Mouse (Mus musculus): ENCODE data around the gene Dact3. TPM values are rescaled to one million over a fixed set of nuclear protein-coding genes. Genes with fewer than 3 reads are reported as not detected.
A peak's percentile ranks its signal among the peaks of the same experiment; 100 is the strongest.

Gene Dact3
- polyA plus RNA-seq (2015; fragmentation: Nextera tagmentation; extraction: Ambion mirVana), result 4.0 TPM in 2 replicates

DNA sequence AGATGAGACGGTGACA lies at the start of gene Dact3:
TSS of gene Dact3 (plus strand) at position 8 of the 16 bp plus-strand sequence.
- WGBS, result 0% methylated on average over 1 of the region's 1 CpGs
- H3K9ac ChIP-seq, result peak within 1 kb of the TSS; percentile 84
- H3K9me3 ChIP-seq, result no peaks in the 10 kb centered on the region
- H3K4me1 ChIP-seq, result peaks cover 22% of the 10 kb centered on the region
- H3K4me3 ChIP-seq, result peak within 1 kb of the TSS; percentile 84
- peak within 1 kb of the TSS; percentile 77 for H3K4me2 ChIP-seq
- peaks cover 33% of the 10 kb centered on the region for H3K36me3 ChIP-seq
- H3K27ac ChIP-seq, result peak within 1 kb of the TSS; percentile 93
- ATAC-seq (ENCODE audit: insufficient number of reproducible peaks, low FRiP score, low TSS enrichment, low read depth), result no peak
- no peaks in the 10 kb centered on the region for H3K27me3 ChIP-seq

DNA sequence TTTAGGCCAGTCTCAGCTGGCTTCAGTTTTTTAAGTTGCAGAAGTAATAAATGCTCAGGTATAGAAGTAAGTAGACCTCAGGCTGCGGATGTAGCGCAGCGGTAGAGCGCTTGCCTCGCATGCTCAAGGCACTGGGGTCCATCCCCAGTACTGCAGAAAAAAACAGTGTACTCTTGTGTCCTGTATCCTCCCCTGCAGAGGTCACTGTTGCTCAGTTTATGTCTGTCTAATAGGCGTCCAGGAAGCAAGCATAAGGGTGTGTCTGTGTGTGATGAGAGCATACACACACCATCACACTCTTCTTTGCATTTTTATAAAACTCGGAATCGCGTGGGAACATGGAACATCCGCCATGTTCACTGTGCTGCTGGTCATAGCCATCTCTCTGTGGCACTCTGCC lies 49.3 kb upstream of the Dact3 start:
- no peak for ATAC-seq (ENCODE audit: insufficient number of reproducible peaks, low FRiP score, low TSS enrichment, low read depth)
- Histone ChIP-seq H3K27ac (no peak overlapping the region), H3K4me2 (no peak overlapping the region), H3K36me3 (peaks cover 82% of the 10 kb centered on the region), H3K4me3 (no peak overlapping the region), H3K27me3 (no peaks in the 10 kb centered on the region), H3K9ac (no peak overlapping the region), H3K9me3 (no peaks in the 10 kb centered on the region), H3K4me1 (peaks cover 14% of the 10 kb centered on the region; the same call in 1 of the 2 replicates)
- 80% methylated on average over 10 of the region's 10 CpGs for WGBS

DNA sequence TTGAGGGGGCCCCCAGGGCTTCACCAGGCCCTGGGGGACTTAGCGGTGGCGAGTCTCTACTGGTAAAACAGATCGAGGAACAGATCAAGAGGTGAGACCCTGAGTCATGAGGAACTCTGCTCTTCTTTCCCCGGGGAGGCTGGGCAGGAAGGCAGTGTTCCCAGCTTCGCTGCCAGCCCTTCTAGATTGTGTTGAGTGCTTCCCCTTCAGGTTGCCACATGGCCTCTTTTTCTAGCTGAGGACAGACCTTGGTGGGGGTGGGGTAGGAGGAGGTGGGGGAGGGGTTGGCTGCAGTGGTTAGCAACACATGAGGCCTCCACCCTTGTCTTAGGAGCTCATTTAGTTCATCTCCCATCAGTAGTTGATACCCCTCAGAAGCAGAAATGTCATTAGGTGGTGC lies 48.5 kb upstream of the Dact3 start:
- Histone ChIP-seq H3K4me3 (no peak overlapping the region), H3K27ac (no peak overlapping the region), H3K27me3 (no peaks in the 10 kb centered on the region), H3K9me3 (no peaks in the 10 kb centered on the region), H3K9ac (no peak overlapping the region), H3K4me1 (peaks cover 7% of the 10 kb centered on the region; the same call in 1 of the 2 replicates), H3K4me2 (no peak overlapping the region), H3K36me3 (peaks cover 90% of the 10 kb centered on the region)
- 73% methylated on average over 5 of the region's 5 CpGs for WGBS
- no peak for ATAC-seq (ENCODE audit: insufficient number of reproducible peaks, low FRiP score, low TSS enrichment, low read depth)

DNA sequence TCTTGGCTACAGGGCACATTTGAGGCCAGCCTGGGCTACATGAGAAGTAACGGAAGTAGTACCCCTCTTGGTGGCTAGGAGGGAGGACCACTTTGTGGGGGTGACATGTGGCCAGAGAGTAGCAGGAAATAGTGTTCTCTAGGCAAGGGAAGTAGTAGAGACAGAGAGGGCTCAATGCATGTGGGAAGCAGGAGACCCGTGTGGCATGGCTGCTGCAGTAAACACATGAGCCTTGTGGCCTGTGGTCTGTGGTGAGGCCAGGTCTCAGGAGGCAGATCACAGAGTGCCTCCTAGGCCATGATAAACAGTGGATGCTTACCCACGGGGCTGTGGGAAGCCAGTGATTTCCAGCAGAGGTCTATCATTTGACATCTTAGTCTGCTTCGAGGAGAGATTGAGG lies 47.8 kb upstream of the Dact3 start:
- Histone ChIP-seq H3K4me1 (0 out of 2 replicates have a peak, but pooled peaks cover 2% of the 10 kb centered on the region), H3K4me3 (no peak overlapping the region), H3K9me3 (no peaks in the 10 kb centered on the region), H3K27me3 (no peaks in the 10 kb centered on the region), H3K36me3 (peaks cover 97% of the 10 kb centered on the region), H3K9ac (no peak overlapping the region), H3K4me2 (no peak overlapping the region), H3K27ac (no peak overlapping the region)
- WGBS, result 72% methylated on average over 4 of the region's 4 CpGs
- no peak for ATAC-seq (ENCODE audit: insufficient number of reproducible peaks, low FRiP score, low TSS enrichment, low read depth)

DNA sequence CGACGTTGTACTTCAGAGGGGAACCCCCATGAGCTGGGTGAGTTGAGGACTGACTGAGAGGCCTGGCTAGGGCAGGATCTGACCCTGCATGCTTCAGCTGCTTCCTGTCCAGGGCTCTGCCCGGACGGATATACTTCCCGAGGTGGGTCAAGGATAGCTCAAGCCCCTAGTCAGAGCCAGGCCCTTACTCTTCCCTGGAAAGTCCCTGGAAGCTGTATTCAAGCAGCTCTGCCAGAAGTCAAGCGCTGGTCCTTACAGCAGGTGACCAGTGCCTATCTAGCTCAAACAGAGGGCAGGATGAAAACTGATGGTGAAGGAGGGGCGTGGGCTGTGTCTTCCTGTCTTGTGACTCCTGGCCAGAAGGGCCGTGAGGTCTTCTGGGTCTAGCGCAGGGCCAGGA lies 44.7 kb upstream of the Dact3 start:
- 87% methylated on average over 9 of the region's 9 CpGs for WGBS
- H3K36me3 ChIP-seq, result peaks cover 97% of the 10 kb centered on the region
- no peaks in the 10 kb centered on the region for H3K9me3 ChIP-seq
- no peak for ATAC-seq (ENCODE audit: insufficient number of reproducible peaks, low FRiP score, low TSS enrichment, low read depth)
- H3K4me3 ChIP-seq, result no peak overlapping the region
- H3K27ac ChIP-seq, result no peak overlapping the region
- H3K4me2 ChIP-seq, result no peak overlapping the region
- 0 out of 2 replicates have a peak, but pooled peaks cover 2% of the 10 kb centered on the region for H3K4me1 ChIP-seq
- no peaks in the 10 kb centered on the region for H3K27me3 ChIP-seq
- H3K9ac ChIP-seq, result no peak overlapping the region

DNA sequence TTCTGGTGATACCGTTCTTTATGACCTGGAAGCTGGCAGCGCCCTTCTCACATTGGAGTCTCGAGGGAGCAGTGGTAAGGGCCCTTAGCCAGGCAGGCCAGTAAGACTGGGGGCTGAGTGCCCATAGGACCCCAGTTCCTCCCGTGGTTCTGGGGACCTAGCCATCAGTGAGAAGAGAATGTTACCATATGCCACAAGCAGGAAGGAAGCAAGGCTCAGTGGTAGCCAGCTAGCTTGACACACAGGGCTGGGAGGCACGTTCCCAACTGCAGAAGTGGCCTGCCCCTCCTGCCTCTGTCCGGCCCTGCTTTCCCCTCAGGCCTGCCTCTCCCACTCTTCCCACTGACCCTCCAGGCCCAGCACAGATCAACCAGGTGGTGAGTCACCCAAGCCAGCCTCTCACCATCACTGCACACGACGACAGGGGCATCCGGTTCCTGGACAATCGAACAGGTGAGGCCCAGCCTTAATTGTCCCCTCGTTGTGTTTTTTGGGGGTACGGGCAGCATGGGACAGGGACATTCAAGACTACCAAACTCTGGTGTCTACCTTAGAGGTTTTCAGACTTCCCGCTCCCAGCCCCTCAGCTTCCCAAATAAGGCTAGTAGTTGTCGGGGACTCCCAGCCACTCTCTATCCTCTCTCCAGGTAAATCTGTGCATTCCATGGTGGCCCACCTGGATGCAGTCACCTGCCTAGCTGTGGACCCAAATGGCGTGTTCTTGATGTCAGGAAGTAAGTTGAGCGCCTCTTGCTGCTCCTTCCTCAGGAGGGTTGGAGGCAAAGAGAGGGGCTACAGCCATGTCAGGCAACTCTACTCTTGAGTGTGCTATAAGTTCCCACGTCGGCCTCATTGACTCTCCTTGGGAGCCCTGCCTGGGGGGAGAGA lies 37.0 kb upstream of the Dact3 start:
- Histone ChIP-seq H3K27me3 (no peaks in the 10 kb centered on the region), H3K36me3 (peaks cover 70% of the 10 kb centered on the region), H3K9me3 (no peaks in the 10 kb centered on the region), H3K4me2 (no peak overlapping the region), H3K4me3 (no peak overlapping the region), H3K27ac (no peak overlapping the region), H3K9ac (no peak overlapping the region), H3K4me1 (peaks cover 10% of the 10 kb centered on the region; the same call in 1 of the 2 replicates)
- 90% methylated on average over 18 of the region's 18 CpGs for WGBS
- no peak for ATAC-seq (ENCODE audit: insufficient number of reproducible peaks, low FRiP score, low TSS enrichment, low read depth)

DNA sequence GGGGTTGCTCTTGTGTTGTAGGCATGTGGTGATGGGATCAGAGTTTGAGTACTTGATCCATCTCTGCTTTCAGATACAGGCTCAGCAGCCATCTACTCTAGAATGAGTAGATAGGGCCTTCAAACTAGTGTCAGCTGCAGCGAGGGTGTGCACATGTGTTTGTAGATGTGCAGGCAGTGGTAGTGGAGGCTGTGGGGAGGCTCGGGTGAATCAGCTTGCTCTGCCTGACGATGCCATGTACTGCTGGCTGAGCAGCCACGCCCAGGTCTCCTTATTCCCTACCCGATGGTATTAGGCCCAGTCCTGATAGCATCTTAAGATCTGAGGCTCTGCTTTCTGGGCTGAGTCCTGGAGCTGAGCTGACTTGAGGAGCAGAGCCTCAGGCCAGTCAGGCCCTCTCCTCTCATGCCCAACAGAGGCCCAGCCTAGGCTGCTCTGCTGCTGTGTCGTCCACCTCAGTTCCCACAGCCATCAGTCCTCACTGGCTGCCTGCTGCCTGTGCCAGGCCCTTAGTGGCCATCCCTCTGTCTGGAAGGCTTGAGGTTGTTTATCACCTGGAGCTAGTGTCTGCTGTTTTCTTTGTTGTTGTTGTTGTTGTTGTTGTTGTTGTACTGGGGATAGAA lies 36.2 kb upstream of the Dact3 start:
- Histone ChIP-seq H3K4me1 (peaks cover 15% of the 10 kb centered on the region), H3K9me3 (no peaks in the 10 kb centered on the region), H3K4me2 (no peak overlapping the region), H3K4me3 (no peak overlapping the region), H3K27me3 (no peaks in the 10 kb centered on the region), H3K27ac (no peak overlapping the region), H3K9ac (no peak overlapping the region), H3K36me3 (peaks cover 62% of the 10 kb centered on the region)
- no peak for ATAC-seq (ENCODE audit: insufficient number of reproducible peaks, low FRiP score, low TSS enrichment, low read depth)
- WGBS, result 79% methylated on average over 6 of the region's 6 CpGs

DNA sequence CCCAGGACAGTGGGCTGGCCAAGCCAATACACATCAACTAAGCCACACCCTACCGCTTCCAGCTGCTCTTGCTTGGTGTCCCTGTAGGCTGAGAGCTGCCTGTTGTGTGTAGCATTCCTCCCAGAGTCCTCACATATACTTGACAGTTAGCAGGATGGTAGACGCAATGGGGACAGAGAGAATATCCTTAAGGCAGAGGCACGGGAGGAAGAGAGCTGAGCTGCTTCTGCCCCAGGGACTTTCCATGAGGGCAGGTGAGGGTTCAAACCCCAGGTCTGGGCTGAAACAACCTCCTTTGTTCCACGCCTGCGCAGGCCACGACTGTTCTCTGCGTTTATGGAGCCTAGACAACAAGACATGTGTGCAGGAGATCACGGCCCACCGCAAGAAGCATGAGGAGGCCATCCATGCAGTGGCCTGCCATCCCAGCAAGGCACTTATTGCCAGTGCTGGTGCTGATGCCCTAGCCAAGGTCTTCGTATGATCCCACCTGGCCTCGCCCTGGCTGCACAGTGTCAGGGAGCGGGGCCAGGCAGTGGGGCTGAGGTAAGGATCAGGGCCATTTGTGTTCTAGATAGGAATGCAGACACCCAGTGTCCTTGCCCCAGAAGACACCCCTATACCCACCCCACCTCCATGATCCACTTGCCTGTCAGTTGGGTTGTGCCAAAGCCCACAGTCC lies 35.5 kb upstream of the Dact3 start:
- no peak overlapping the region for H3K4me2 ChIP-seq
- H3K4me1 ChIP-seq, result peaks cover 21% of the 10 kb centered on the region
- WGBS, result 91% methylated on average over 12 of the region's 12 CpGs
- no peak overlapping the region for H3K27ac ChIP-seq
- H3K4me3 ChIP-seq, result no peak overlapping the region
- no peaks in the 10 kb centered on the region for H3K27me3 ChIP-seq
- no peaks in the 10 kb centered on the region for H3K9me3 ChIP-seq
- no peak overlapping the region for H3K9ac ChIP-seq
- peaks cover 56% of the 10 kb centered on the region for H3K36me3 ChIP-seq
- no peak for ATAC-seq (ENCODE audit: insufficient number of reproducible peaks, low FRiP score, low TSS enrichment, low read depth)

DNA sequence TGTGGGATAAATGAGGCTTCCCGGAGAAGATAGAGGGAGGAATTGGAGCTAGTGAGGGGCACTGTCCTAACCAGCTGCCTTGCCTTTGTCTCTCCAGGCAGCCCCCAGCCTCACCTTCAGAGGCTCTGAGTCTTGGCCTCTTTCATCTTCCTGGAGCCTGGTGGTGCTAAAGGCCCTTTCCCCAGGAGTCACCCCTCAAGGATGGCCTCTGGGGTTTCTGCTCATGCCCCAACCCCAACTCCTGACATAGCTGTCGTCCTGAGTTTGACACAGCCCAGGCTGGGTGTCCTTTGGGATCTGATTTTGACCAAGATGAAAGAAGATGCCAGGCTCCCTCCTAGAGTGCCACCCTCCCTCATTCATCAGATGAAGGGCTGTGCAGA lies 35.0 kb upstream of the Dact3 start:
- Histone ChIP-seq H3K27ac (no peak overlapping the region), H3K4me1 (peaks cover 27% of the 10 kb centered on the region), H3K27me3 (no peaks in the 10 kb centered on the region), H3K36me3 (peaks cover 50% of the 10 kb centered on the region), H3K9me3 (no peaks in the 10 kb centered on the region), H3K4me2 (no peak overlapping the region), H3K4me3 (no peak overlapping the region), H3K9ac (no peak overlapping the region)
- ATAC-seq (ENCODE audit: insufficient number of reproducible peaks, low FRiP score, low TSS enrichment, low read depth), result no peak
- WGBS, result 92% methylated on average over 2 of the region's 2 CpGs

DNA sequence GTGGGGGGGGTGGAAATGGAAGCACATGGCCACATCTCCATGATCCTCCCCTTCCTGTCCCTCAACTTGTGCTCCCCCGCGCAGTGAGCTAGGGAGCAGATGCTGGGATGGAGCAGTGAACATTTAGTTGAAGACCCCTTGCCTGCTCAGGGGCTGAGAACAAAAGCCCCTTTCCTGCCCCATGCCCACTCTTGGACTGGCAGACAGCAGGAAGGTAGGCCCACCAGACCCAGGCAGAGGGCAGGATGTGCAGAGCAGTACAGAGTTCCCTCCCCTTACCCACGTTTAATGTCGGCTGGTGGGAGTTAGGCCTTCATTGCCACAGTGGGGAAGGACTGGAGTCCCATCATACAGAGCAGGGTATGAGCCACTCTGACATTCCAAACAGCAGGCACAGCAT lies 34.0 kb upstream of the Dact3 start:
- ATAC-seq (ENCODE audit: insufficient number of reproducible peaks, low FRiP score, low TSS enrichment, low read depth), result no peak
- Histone ChIP-seq H3K36me3 (peaks cover 49% of the 10 kb centered on the region), H3K4me3 (no peak overlapping the region), H3K27ac (peak overlapping the region; percentile 89), H3K9me3 (no peaks in the 10 kb centered on the region), H3K27me3 (no peaks in the 10 kb centered on the region), H3K4me2 (no peak overlapping the region), H3K9ac (no peak overlapping the region), H3K4me1 (peaks cover 36% of the 10 kb centered on the region)
- 81% methylated on average over 4 of the region's 4 CpGs for WGBS

DNA sequence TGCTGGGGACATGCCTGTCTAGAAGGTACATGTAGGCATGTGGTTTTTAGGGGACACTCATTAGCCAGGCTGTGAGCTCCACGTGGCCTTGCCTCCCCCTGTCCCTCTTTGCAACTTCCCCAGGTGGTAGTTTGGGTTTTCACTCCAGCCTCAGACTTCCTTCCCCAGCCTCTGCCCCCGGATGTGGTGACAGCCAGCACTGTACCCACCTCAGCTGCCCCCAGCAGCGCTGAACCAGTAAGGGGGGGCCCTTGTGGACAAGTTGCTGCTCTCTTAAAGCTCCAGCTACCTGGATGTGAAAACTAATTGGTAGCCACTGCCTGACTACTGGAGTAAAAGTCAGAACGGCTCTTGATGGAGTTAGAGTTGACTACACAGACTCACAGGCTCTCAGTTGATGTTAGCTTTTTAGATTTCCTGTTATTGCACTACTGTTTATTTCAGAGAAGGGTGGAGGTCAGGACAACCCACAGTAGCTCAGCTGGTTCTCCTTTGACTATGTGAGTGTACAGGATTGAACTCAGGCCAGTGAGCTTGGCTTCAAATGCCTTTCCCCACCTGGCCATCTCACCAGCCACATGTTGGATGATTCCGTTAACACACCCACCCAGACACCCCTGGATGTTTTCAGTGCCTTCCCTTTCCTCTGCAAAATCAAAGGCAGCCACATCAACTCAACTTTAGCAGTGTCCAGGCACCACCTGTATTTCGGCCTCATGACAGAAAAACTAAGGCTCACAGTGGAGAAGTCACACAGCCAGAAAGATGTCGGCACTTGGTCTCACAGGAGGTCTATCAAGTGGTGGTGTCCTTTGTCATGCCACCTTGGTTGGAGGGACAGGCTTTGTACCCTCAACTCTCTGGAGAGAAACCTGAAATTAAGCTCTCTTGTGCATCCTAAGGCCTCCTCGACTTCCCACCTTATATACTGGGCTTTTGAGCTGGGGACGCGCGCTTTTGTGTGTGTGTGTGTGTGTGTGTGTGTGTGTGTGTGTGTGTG lies 33.3 kb upstream of the Dact3 start:
- no peak for ATAC-seq (ENCODE audit: insufficient number of reproducible peaks, low FRiP score, low TSS enrichment, low read depth)
- no peak overlapping the region for H3K9ac ChIP-seq
- peak overlapping the region; percentile 89 for H3K27ac ChIP-seq
- H3K9me3 ChIP-seq, result no peaks in the 10 kb centered on the region
- H3K4me3 ChIP-seq, result peak overlapping the region; percentile 62
- H3K4me1 ChIP-seq, result peaks cover 36% of the 10 kb centered on the region
- no peaks in the 10 kb centered on the region for H3K27me3 ChIP-seq
- H3K4me2 ChIP-seq, result peak overlapping the region; percentile 92
- WGBS, result 36% methylated on average over 11 of the region's 11 CpGs
- H3K36me3 ChIP-seq, result peaks cover 52% of the 10 kb centered on the region
